Mouse (Mus musculus): Measurements from ENCODE around the gene Sesn3. TPM values are rescaled to one million over a fixed set of nuclear protein-coding genes. Genes with fewer than 3 reads are reported as not detected.

The Sesn3 gene
- total RNA-seq, 1 experiment from 2014 or later: 11.8 TPM

Other genes starting within 250 kb of the Sesn3 start
- gene Endod1, start 106.4 kb downstream of the Sesn3 start, total RNA-seq (2017): 28.2 and 28.8 TPM in 2 replicates
- 0.69 TPM in 1 of 2 replicates, not detected in the other for gene Kdm4d, start 225.4 kb downstream of the Sesn3 start, total RNA-seq (2017)
- 260 and 293 TPM in 2 replicates for gene Cwc15, start 225.6 kb downstream of the Sesn3 start, total RNA-seq (2017)